Mouse (Mus musculus) stomach, postnatal 0 days (tissue): ENCODE data around the gene Prss30.

ENCODE experiments used
- CTCF ChIP-seq: IDR thresholded peaks from 2 replicates; pipeline ENCODE4 v1.5.1; 2016; ENCODE audit warnings: antibody characterized with exemption, low read depth, mild to moderate bottlenecking, moderate library complexity
- EP300 ChIP-seq: optimal IDR thresholded peaks from 2 replicates; pipeline ENCODE3; 2016; ENCODE audit warnings: antibody characterized with exemption

GRCm38 (mm10) chr17:23995421-23995820 lies 15.1 kb upstream of the Prss30 start:
- TF ChIP-seq CTCF = peak; percentile 43
- TF ChIP-seq EP300 = no peak
